In genomic region chrX:77433811-77434192, GRCm38 (mm10) we compare ENCODE assay signal across 8 mouse cellular contexts.
A peak's percentile ranks its signal among the peaks of the same experiment; 100 is the strongest.
DNase-seq lines count a peak whose midpoint lies in the region; ATAC-seq and TF ChIP-seq lines count a peak whose summit lies in the region.

No protein-coding gene starts in this region.

- no peak for DNase-seq in cerebellum, adult 2 months
- DNase-seq in cerebellum, adult 18-20 months: no peak
- DNase-seq in lung, postnatal 0 days (ENCODE audit: low spot score): peak; percentile 10
- no peak for DNase-seq in lung, postnatal 4 days
- no peak for DNase-seq in embryo, embryonic 10.5 days (ENCODE audit: low spot score)
- no peak for DNase-seq in embryo, embryonic 9.5 days (ENCODE audit: extremely low spot score)

- no peak for ATAC-seq in lung, postnatal 0 days
- ATAC-seq in limb, embryonic 12.5 days (ENCODE audit: insufficient number of reproducible peaks, insufficient read depth, low FRiP score, low TSS enrichment, low read depth): peak; percentile 82
- peak; percentile 20 for ATAC-seq in stomach, embryonic 14.5 days (ENCODE audit: insufficient number of reproducible peaks, insufficient read depth, low FRiP score, low read depth)

- TF ChIP-seq POLR2A in cerebellum, adult 2 months (IDR thresholded peaks at IDR 0.05; ENCODE audit: borderline replicate concordance, insufficient read depth, low read length): no peak

- peak overlapping the region; percentile 22; the same call in 1 of the 2 replicates for H3K4me2 ChIP-seq in lung, postnatal 0 days (replicated peaks; ENCODE audit: low read depth, low read length)
- peak overlapping the region; percentile 34; the same call in 1 of the 2 replicates for H3K4me2 ChIP-seq in limb, embryonic 12.5 days
- H3K4me2 ChIP-seq in stomach, embryonic 14.5 days (replicated peaks; ENCODE audit: low read depth, low read length): 0 out of 2 replicates have a peak overlapping the region, but pooled peaks have one; percentile 11

- no peaks in the 10 kb centered on the region for H3K9me3 ChIP-seq in lung, postnatal 0 days (ENCODE audit: low read length)
- no peaks in the 10 kb centered on the region for H3K9me3 ChIP-seq in limb, embryonic 12.5 days
- no peaks in the 10 kb centered on the region for H3K9me3 ChIP-seq in stomach, embryonic 14.5 days (ENCODE audit: control insufficient read depth, low read depth, low read length)

- no peak for TF ChIP-seq EP300 in lung, postnatal 0 days (IDR thresholded peaks at IDR 0.05)

- 8% methylated on average over 3 of the region's 3 CpGs for WGBS in cerebellum, adult 2 months
- WGBS in lung, postnatal 0 days: 18% methylated on average over 3 of the region's 3 CpGs
- 14% methylated on average over 3 of the region's 3 CpGs for WGBS in limb, embryonic 12.5 days
- 24% methylated on average over 3 of the region's 3 CpGs for WGBS in stomach, embryonic 14.5 days

- no peak for TF ChIP-seq CTCF in cerebellum, adult 2 months (IDR thresholded peaks at IDR 0.05; ENCODE audit: borderline replicate concordance, insufficient read depth, low read depth, low read length)
- no peak for TF ChIP-seq CTCF in lung, postnatal 0 days (IDR thresholded peaks at IDR 0.05)

- no peaks in the 10 kb centered on the region; the same call in 1 of the 2 replicates for H3K4me1 ChIP-seq in cerebellum, adult 2 months (ENCODE audit: control insufficient read depth, insufficient read depth, low read length)
- H3K4me1 ChIP-seq in lung, postnatal 0 days (ENCODE audit: insufficient read depth, low read depth, low read length): no peaks in the 10 kb centered on the region
- H3K4me1 ChIP-seq in limb, embryonic 12.5 days (replicated peaks): no peaks in the 10 kb centered on the region
- no peaks in the 10 kb centered on the region for H3K4me1 ChIP-seq in stomach, embryonic 14.5 days (ENCODE audit: control insufficient read depth, insufficient read depth, low read length)

- H3K27me3 ChIP-seq in cerebellum, adult 2 months (ENCODE audit: control insufficient read depth, insufficient read depth, low read length): no peaks in the 10 kb centered on the region
- H3K27me3 ChIP-seq in lung, postnatal 0 days (replicated peaks; ENCODE audit: insufficient read depth, low read length): no peaks in the 10 kb centered on the region
- H3K27me3 ChIP-seq in limb, embryonic 12.5 days: no peaks in the 10 kb centered on the region
- H3K27me3 ChIP-seq in stomach, embryonic 14.5 days (ENCODE audit: control insufficient read depth, insufficient read depth, low read length): no peaks in the 10 kb centered on the region

- H3K36me3 ChIP-seq in lung, postnatal 0 days (ENCODE audit: insufficient read depth, low read length): no peaks in the 10 kb centered on the region
- H3K36me3 ChIP-seq in limb, embryonic 12.5 days: no peaks in the 10 kb centered on the region
- H3K36me3 ChIP-seq in stomach, embryonic 14.5 days (ENCODE audit: control insufficient read depth, insufficient read depth, low read length): no peaks in the 10 kb centered on the region

- no peak overlapping the region for H3K9ac ChIP-seq in lung, postnatal 0 days (replicated peaks; ENCODE audit: low read depth)
- H3K9ac ChIP-seq in limb, embryonic 12.5 days (replicated peaks): no peak overlapping the region
- no peak overlapping the region for H3K9ac ChIP-seq in stomach, embryonic 14.5 days (replicated peaks; ENCODE audit: low read depth, low read length)

- H3K4me3 ChIP-seq in cerebellum, adult 2 months (replicated peaks; ENCODE audit: insufficient read depth, low read depth, low read length): peak overlapping the region; percentile 61
- H3K4me3 ChIP-seq in lung, postnatal 0 days (ENCODE audit: low read depth, low read length): 0 out of 2 replicates have a peak overlapping the region, but pooled peaks have one; percentile 12
- no peak overlapping the region for H3K4me3 ChIP-seq in limb, embryonic 12.5 days (replicated peaks)
- 0 out of 2 replicates have a peak overlapping the region, but pooled peaks have one; percentile 14 for H3K4me3 ChIP-seq in stomach, embryonic 14.5 days (ENCODE audit: low read depth, low read length)

- H3K27ac ChIP-seq in cerebellum, adult 2 months (ENCODE audit: insufficient read depth, low read length): no peak overlapping the region; the same call in 1 of the 2 replicates
- H3K27ac ChIP-seq in lung, postnatal 0 days (ENCODE audit: low read length): no peak overlapping the region
- peak overlapping the region; percentile 84; the same call in 1 of the 2 replicates for H3K27ac ChIP-seq in limb, embryonic 12.5 days
- peak overlapping the region; percentile 45; the same call in 1 of the 2 replicates for H3K27ac ChIP-seq in stomach, embryonic 14.5 days (ENCODE audit: low read length)

Comparison
In these comparisons a context has a peak if more than half of its experiments do, and no peak if none do; other contexts are left out.
1. H3K27ac ChIP-seq: peak in limb, embryonic 12.5 days (single experiment) and stomach, embryonic 14.5 days (single experiment); none in cerebellum, adult 2 months (single experiment) and lung, postnatal 0 days (single experiment).
2. Peak in every context shown above with its lines, with median percentiles within 50 percentile points of each other: H3K4me2 ChIP-seq.